Mouse (Mus musculus) frontal cortex, postnatal 36 days (tissue): ENCODE data around the gene Pak1.
"Not testable (repeated sequence)": the region's sequence is repeated elsewhere in the genome, so short reads cannot be mapped to it uniquely, and the experiment has no call there.

ENCODE experiments used
- DNase-seq, 2 experiments: peaks; one replicate each; pipeline ENCODE4 v3.0.0; 2022; ENCODE audit warnings: low spot score in 2 of 2

The Pak1 gene

GRCm38 (mm10) chr7:97849557-97849956 lies 61.2 kb downstream of the Pak1 start:
- DNase-seq: not testable (repeated sequence)

- no peak for DNase-seq
Measured at GRCm38 (mm10) chr7:97850331-97850730, 62.0 kb downstream of the Pak1 start.

GRCm38 (mm10) chr7:97863512-97863911 lies 75.2 kb downstream of the Pak1 start:
- no peak for DNase-seq

GRCm38 (mm10) chr7:97864531-97864930 lies 76.2 kb downstream of the Pak1 start:
- no peak for DNase-seq

GRCm38 (mm10) chr7:97867866-97868265 lies 79.5 kb downstream of the Pak1 start:
- no peak for DNase-seq

- no peak for DNase-seq
Measured at GRCm38 (mm10) chr7:97868766-97869165, 80.4 kb downstream of the Pak1 start.

- peak in 1 of 2 experiments; percentile 35 for DNase-seq
Measured at GRCm38 (mm10) chr7:97872396-97872795, 84.1 kb downstream of the Pak1 start.

- no peak for DNase-seq
Measured at GRCm38 (mm10) chr7:97873317-97873716, 85.0 kb downstream of the Pak1 start.

GRCm38 (mm10) chr7:97877846-97878538 lies 89.7 kb downstream of the Pak1 start:
- no peak for DNase-seq

- DNase-seq: peak; percentile 8 to 39
Measured at GRCm38 (mm10) chr7:97911646-97912045, 123.3 kb downstream of the Pak1 start.

- DNase-seq: peak in 1 of 2 experiments; percentile 59
Measured at GRCm38 (mm10) chr7:97914833-97915516, 126.6 kb downstream of the Pak1 start.

GRCm38 (mm10) chr7:97919742-97920141 lies 131.4 kb downstream of the Pak1 start, which contains the start of gene Gdpd4:
TSS of gene Gdpd4 (plus strand) at chr7:97919955.
- DNase-seq: no peak

- DNase-seq: no peak
Measured at GRCm38 (mm10) chr7:97925819-97926218, 137.5 kb downstream of the Pak1 start.

GRCm38 (mm10) chr7:97926978-97927377 lies 138.6 kb downstream of the Pak1 start:
- no peak for DNase-seq

GRCm38 (mm10) chr7:97944485-97944884 lies 156.1 kb downstream of the Pak1 start:
- no peak for DNase-seq
